Mouse (Mus musculus) E14TG2a.4 (cell line): Measurements from ENCODE around the gene Zc3h10.

Experiments used
- CTCF ChIP-seq: conservative IDR thresholded peaks from 2 replicates; pipeline ENCODE4 v1.5.1; 2014; ENCODE audit warnings: low read length
- NANOG ChIP-seq: IDR thresholded peaks from 2 replicates; pipeline ENCODE4 v1.6.1; 2014; ENCODE audit warnings: borderline replicate concordance, low read length, mixed read lengths
- POU5F1 ChIP-seq: IDR thresholded peaks from 2 replicates; pipeline ENCODE4 v1.6.1; 2014; ENCODE audit warnings: low read length, borderline replicate concordance

GRCm38 (mm10) chr10:128535624-128536265 is 11.8 kb downstream of the Zc3h10 start:
- TF ChIP-seq CTCF = no peak
- TF ChIP-seq NANOG = no peak
- no peak for TF ChIP-seq POU5F1
